Mouse (Mus musculus) intestine, embryonic 16.5 days (tissue): Measurements from ENCODE around the gene Olfr726. TPM values are rescaled to one million over a fixed set of nuclear protein-coding genes. Genes with fewer than 3 reads are reported as not detected.
A peak's percentile ranks its signal among the peaks of the same experiment; 100 is the strongest.

ENCODE experiments used
- ATAC-seq: fragments of 200-750 bp; cut with Nextera tagmentation; 2 replicates; pipeline ENCODE4 v1.8.0; 2017; ENCODE audit warnings: moderate TSS enrichment, moderate library complexity
- H3K27ac ChIP-seq: fragments of 300-500 bp; sonication (generic); 2 replicates; pipeline ENCODE4 v1.5.1; 2014; ENCODE audit warnings: mild to moderate bottlenecking, low read length
- H3K27me3 ChIP-seq: fragments of 300-500 bp; sonication (generic); replicated peaks from 2 replicates; pipeline ENCODE4 v1.6.1; 2014; ENCODE audit warnings: low read length, control low read depth, mixed read lengths; ENCODE audit not compliant: control insufficient read depth, insufficient read depth
- H3K36me3 ChIP-seq: fragments of 300-500 bp; sonication (generic); 2 replicates; pipeline ENCODE4 v1.6.1; 2014; ENCODE audit warnings: low read length, control low read depth; ENCODE audit not compliant: control insufficient read depth, insufficient read depth
- H3K4me1 ChIP-seq: fragments of 300-500 bp; sonication (generic); 2 replicates; pipeline ENCODE4 v1.6.1; 2014; ENCODE audit warnings: low read length, control low read depth, mixed read lengths; ENCODE audit not compliant: control insufficient read depth, insufficient read depth
- H3K4me2 ChIP-seq: fragments of 300-500 bp; sonication (generic); 2 replicates; pipeline ENCODE4 v1.6.1; 2014; ENCODE audit warnings: low read depth, low read length, control low read depth
- H3K4me3 ChIP-seq: fragments of 300-500 bp; sonication (generic); 2 replicates; pipeline ENCODE4 v1.5.1; 2014; ENCODE audit warnings: mild to moderate bottlenecking, low read length
- H3K9ac ChIP-seq: fragments of 300-500 bp; sonication (generic); 2 replicates; pipeline ENCODE4 v1.6.1; 2014; ENCODE audit warnings: low read depth, low read length
- H3K9me3 ChIP-seq: fragments of 300-500 bp; sonication (generic); 2 replicates; pipeline ENCODE4 v1.6.1; 2016; ENCODE audit warnings: low read length, control low read depth; ENCODE audit not compliant: control insufficient read depth
- WGBS: fragments of 180-500 bp; shearing (Covaris S2); extraction: QIAGEN DNeasy Blood & Tissue Kit; methylation state at CpG from one replicate; pipeline ENCODE4 v1.1.7; 2014; 5-methylcytosine and 5-hydroxymethylcytosine counted together
- polyA plus RNA-seq: library from polyadenylated mRNA; unstranded; fragments of >200 nt; fragmentation: Nextera tagmentation; extraction: Ambion mirVana; gene quantifications from 2 replicates; pipeline ENCODE4 v1.2.1, GENCODE M21; 2015

Gene Olfr726
- polyA plus RNA-seq = not detected in 2 replicates

DNA sequence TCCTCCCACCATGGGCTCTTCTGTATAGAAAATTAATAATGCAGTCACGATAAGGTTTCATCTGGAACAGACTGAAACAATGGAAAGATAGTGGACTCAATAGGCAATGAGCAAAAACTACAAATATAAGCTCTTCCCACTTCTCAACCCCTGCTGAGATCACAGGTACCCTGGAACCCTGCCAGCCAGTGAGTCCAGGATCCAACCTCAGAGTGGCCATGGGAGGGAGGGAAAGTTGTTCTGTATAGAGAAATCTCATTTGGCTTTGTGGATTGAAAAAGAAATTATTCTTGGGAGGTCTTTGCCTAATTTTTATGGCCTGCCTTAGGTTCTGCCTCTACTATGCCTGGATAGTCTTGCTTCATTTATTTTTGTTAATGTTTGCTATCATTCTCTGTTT lies at the start of gene Olfr726:
Olfr726 (minus strand) TSS at position 101 of the 400 bp plus-strand sequence.
- ATAC-seq = no peak
- H3K4me3 ChIP-seq = no peak within 1 kb of the TSS
- no peak within 1 kb of the TSS for H3K27ac ChIP-seq
- no peaks in the 10 kb centered on the region for H3K36me3 ChIP-seq
- no peaks in the 10 kb centered on the region for H3K27me3 ChIP-seq
- H3K4me2 ChIP-seq = no peak within 1 kb of the TSS
- no peaks in the 10 kb centered on the region for H3K4me1 ChIP-seq
- WGBS = 60% methylated on average over 1 of the region's 1 CpGs
- no peaks in the 10 kb centered on the region for H3K9me3 ChIP-seq
- no peak within 1 kb of the TSS for H3K9ac ChIP-seq

DNA sequence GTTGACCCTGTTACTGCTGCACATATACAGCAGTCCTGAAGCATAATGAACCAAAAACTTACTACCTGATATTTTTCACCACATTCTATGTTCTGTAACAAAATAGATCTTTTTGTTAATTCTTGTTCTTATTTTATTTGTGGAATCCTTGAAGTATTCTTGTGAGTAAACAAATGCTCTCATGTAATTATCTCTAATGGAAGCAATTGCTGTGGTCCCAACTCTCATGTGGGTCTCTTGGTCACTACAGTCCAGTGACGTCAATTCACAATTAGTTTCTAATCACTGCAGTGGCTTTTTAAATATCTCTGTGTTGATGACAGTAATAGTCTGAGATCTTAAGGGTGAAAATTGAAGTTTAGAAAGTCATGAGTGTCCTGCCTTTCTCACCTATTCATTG lies 32.1 kb upstream of the Olfr726 start, which contains the start of gene Olfr727:
Olfr727 (plus strand) TSS at position 301 of the 400 bp plus-strand sequence.
- H3K9ac ChIP-seq = no peak within 1 kb of the TSS
- 93% methylated on average over 1 of the region's 1 CpGs for WGBS
- no peaks in the 10 kb centered on the region for H3K9me3 ChIP-seq
- no peak within 1 kb of the TSS for H3K4me2 ChIP-seq
- no peak within 1 kb of the TSS for H3K4me3 ChIP-seq
- no peaks in the 10 kb centered on the region for H3K27me3 ChIP-seq
- ATAC-seq = no peak
- no peaks in the 10 kb centered on the region for H3K4me1 ChIP-seq
- no peak within 1 kb of the TSS for H3K27ac ChIP-seq
- H3K36me3 ChIP-seq = no peaks in the 10 kb centered on the region

DNA sequence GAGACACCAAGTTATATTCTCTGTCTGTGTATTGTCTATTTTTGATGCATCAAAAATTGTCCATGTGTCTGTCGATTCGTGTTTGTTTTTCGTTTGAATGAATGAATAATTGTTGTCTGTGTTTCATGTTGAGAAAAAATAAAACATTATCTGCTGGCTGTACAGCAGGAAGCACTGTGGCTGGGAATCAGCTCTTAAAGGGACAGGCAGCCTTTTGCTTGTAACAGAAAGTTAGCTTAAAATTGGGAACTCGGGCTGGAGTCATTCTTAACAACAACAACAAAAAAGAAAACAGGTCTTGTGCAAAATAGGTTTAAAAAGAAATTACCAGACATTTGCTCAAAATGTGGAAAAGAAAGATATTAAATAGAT lies 28.0 kb downstream of the Olfr726 start:
- Histone ChIP-seq H3K4me2 (peak overlapping the region; percentile 81), H3K9ac (0 out of 2 replicates have a peak overlapping the region, but pooled peaks have one; percentile 72)
- ATAC-seq = peak; percentile 72

DNA sequence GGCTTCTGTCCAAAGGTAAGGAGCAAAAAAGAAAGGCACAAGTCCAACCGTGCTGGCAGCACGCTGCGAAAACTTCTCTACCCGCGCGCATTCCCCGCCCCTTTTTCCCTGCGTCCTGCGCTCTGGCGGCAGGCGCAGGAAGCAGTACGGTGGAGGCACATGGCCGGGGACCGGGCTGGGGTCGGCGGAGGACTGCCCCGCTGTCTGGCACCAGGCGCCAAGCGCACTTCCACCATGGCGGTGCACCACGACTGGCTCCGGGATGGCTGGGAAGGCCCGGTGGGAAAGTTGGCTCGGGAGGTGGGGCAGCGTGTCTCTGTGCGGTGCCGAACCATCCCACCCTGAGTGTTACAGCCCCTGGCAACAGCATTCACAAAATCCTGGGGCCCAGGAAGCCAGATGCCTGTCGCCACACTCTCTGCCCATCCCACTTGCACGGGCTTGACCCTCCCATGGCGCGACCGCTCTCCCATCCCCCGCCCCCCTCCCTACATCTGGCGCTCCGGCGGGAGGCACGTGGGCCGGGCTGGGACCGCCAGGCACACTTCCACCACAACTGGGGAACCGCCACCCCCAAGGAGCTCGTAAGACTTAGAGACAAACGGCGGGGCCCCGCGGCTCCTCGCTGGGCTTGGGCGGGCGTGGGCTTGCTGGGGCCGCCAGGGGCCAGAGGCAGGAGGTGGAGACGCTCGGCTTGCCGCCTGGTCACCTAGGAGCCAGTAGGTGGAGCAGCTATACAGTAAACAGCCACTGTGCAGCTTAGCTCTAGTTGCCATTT lies 28.6 kb downstream of the Olfr726 start:
- peak; percentile 98 for ATAC-seq
- H3K36me3 ChIP-seq = no peaks in the 10 kb centered on the region
- no peaks in the 10 kb centered on the region for H3K27me3 ChIP-seq
- no peaks in the 10 kb centered on the region for H3K4me1 ChIP-seq
- peak overlapping the region; percentile 67 for H3K4me3 ChIP-seq
- no peaks in the 10 kb centered on the region for H3K9me3 ChIP-seq
- under 1% methylated on average over 51 of the region's 52 CpGs for WGBS
- peak overlapping the region; percentile 81 for H3K4me2 ChIP-seq
- peak overlapping the region; percentile 72 for H3K9ac ChIP-seq
- peak overlapping the region; percentile 86 for H3K27ac ChIP-seq

More for the DNA sequence above, 28.0 kb downstream of the Olfr726 start:
- H3K27me3 ChIP-seq = no peaks in the 10 kb centered on the region
- no peaks in the 10 kb centered on the region for H3K9me3 ChIP-seq
- H3K4me1 ChIP-seq = no peaks in the 10 kb centered on the region
- peak overlapping the region; percentile 67 for H3K4me3 ChIP-seq
- no peaks in the 10 kb centered on the region for H3K36me3 ChIP-seq
- H3K27ac ChIP-seq = no peak overlapping the region
- WGBS = 0% methylated on average over 4 of the region's 4 CpGs

DNA sequence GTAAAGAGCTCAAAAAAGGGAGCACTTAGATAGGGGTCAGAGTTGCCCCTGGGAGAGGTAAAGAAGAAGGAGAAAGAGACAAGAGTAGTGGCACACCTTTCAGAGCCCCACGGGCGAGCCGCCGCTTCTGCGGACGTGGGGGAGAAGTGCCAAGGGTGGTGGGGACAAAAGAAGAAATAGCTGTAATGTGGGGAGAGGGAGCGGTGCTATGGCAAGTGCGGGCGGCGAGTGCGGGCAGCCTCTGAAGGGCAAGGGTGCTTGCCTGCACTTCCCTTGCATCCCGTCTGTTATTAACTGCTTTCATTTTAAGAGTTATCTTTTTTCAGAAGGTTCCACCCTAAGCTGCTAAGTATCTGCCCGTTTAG lies 29.2 kb downstream of the Olfr726 start:
- Histone ChIP-seq H3K27ac (peak overlapping the region; percentile 86), H3K4me3 (peak overlapping the region; percentile 67), H3K27me3 (no peaks in the 10 kb centered on the region), H3K36me3 (no peaks in the 10 kb centered on the region), H3K9ac (peak overlapping the region; percentile 72), H3K4me2 (peak overlapping the region; percentile 81), H3K4me1 (no peaks in the 10 kb centered on the region), H3K9me3 (no peaks in the 10 kb centered on the region)
- ATAC-seq = peak; percentile 5; the same call in 1 of the 2 replicates
- 0% methylated on average over 13 of the region's 13 CpGs for WGBS

DNA sequence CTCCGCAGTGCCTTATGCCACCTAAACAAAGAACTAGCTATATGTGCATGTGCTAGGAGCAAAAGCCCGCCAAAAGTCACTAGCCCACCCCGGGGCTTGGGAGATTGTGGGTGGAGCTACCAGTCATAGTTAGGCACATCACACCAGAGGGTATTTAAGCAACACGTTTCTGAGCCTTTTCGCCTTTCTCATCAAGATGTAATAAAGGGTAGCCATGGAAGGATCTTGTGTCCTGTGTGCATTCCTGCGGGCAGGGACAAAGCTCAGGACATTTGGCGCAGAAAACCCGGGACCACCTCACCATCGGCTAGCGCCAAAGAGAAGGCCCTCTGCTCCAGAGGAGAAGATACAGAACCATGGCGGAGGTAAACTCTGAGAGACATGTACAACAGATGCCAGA lies 29.6 kb downstream of the Olfr726 start:
- no peaks in the 10 kb centered on the region for H3K27me3 ChIP-seq
- H3K9ac ChIP-seq = peak overlapping the region; percentile 72
- peak overlapping the region; percentile 67 for H3K4me3 ChIP-seq
- H3K36me3 ChIP-seq = no peaks in the 10 kb centered on the region
- H3K9me3 ChIP-seq = no peaks in the 10 kb centered on the region
- H3K4me2 ChIP-seq = peak overlapping the region; percentile 81
- 14% methylated on average over 11 of the region's 11 CpGs for WGBS
- no peak for ATAC-seq
- H3K27ac ChIP-seq = no peak overlapping the region
- H3K4me1 ChIP-seq = no peaks in the 10 kb centered on the region

DNA sequence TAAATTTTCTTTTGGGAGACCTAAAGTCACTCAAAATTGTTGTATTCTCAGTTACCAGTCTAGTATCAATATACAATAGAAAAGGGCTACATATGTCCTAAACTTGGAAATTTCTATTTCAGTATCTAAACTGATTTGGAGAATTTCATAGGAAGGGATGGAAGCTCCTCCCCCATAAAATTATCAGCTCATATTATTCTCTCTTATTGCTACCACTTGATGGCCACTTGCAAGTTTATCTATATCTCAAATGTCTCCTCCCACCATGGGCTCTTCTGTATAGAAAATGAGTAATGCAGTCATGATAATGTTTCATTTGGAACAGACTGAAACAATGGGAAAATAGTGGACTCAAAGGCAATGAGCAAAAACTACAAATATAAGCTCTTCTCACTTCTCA lies 50.5 kb downstream of the Olfr726 start, which contains the start of gene Olfr725:
Olfr725 (minus strand) TSS at position 101 of the 400 bp plus-strand sequence.
- H3K4me1 ChIP-seq = no peaks in the 10 kb centered on the region
- ATAC-seq = no peak

More for the DNA sequence above, 50.5 kb downstream of the Olfr726 start, which contains the start of gene Olfr725:
- Histone ChIP-seq H3K4me3 (no peak within 1 kb of the TSS), H3K27me3 (no peaks in the 10 kb centered on the region), H3K9me3 (no peaks in the 10 kb centered on the region), H3K9ac (no peak within 1 kb of the TSS), H3K27ac (no peak within 1 kb of the TSS), H3K4me2 (no peak within 1 kb of the TSS), H3K36me3 (no peaks in the 10 kb centered on the region)

Other genes starting within 250 kb of the Olfr726 start
- not detected in 2 replicates for gene Olfr722, start 189.0 kb downstream of the Olfr726 start, polyA plus RNA-seq
- gene Olfr723, start 159.2 kb downstream of the Olfr726 start, polyA plus RNA-seq = not detected in 2 replicates
- not detected in 2 replicates for gene Olfr724, start 127.7 kb downstream of the Olfr726 start, polyA plus RNA-seq
- not detected in 2 replicates for gene Olfr725, start 50.6 kb downstream of the Olfr726 start, polyA plus RNA-seq
- not detected in 2 replicates for gene Olfr727, start 32.2 kb upstream of the Olfr726 start, polyA plus RNA-seq
- not detected in 2 replicates for gene Olfr728, start 51.7 kb upstream of the Olfr726 start, polyA plus RNA-seq
- gene Olfr729, start 62.0 kb upstream of the Olfr726 start, polyA plus RNA-seq = not detected in 2 replicates
- not detected in 2 replicates for gene Olfr730, start 97.2 kb upstream of the Olfr726 start, polyA plus RNA-seq
- not detected in 2 replicates for gene Olfr731, start 150.9 kb upstream of the Olfr726 start, polyA plus RNA-seq
- not detected in 2 replicates for gene Olfr732, start 193.3 kb upstream of the Olfr726 start, polyA plus RNA-seq
- gene Olfr733, start 210.6 kb upstream of the Olfr726 start, polyA plus RNA-seq = not detected in 2 replicates
- gene Olfr734, start 235.8 kb upstream of the Olfr726 start, polyA plus RNA-seq = not detected in 2 replicates